Mouse (Mus musculus) hematopoietic stem cell, adult 5-6 weeks (primary cell): ENCODE results near the gene Ceacam10. TPM values are rescaled to one million over a fixed set of nuclear protein-coding genes. Genes with fewer than 3 reads are reported as not detected.

Experiments
- ATAC-seq, 2 experiments: fragments of 125-278 bp in 1 of 2; replicated peaks in 1 of 2; 2 replicates each; pipeline ENCODE4 v1.8.0; 2016 to 2017; ENCODE audit warnings: inconsistent platforms in 2 of 2, mild to moderate bottlenecking in 2 of 2, moderate number of reproducible peaks in 2 of 2, low read depth in 1 of 2, moderate TSS enrichment in 1 of 2; ENCODE audit not compliant: low FRiP score in 2 of 2, poor library complexity in 2 of 2, severe bottlenecking in 2 of 2, insufficient read depth in 1 of 2, low TSS enrichment in 1 of 2
- total RNA-seq: library from RNA; stranded (forward); fragments of 172-1452, 232-1000 nt; gene quantifications from 2 replicates; pipeline ENCODE4 v1.2.3, GENCODE M21; 2017

Gene Ceacam10
- total RNA-seq, 1 experiment from 2014 or later = 1.1 TPM

DNA sequence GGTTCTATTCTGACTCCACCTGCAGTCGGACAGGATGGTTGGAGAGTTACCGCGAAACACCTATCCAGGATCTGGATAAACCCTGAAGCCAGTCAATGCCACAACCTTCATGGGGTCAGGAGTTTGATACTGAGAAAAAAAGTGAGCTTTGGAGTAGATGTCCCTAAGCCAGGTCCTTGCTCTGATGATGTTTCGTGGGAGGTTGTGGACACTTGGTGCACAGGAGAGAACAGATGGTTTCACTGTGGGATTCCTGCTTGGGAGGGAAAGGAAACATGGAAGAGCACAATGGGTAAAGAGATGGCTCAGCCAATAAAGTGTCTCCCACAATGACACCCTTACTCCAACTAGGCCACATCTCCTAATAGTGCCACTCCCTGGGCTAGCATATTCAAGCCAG, 50.2 kb downstream of the Ceacam10 start:
- no peak for ATAC-seq

Other genes with a start within 250 kb of the Ceacam10 start
- gene Irgq, start 246.5 kb upstream of the Ceacam10 start, total RNA-seq = 6.8 and 8.0 TPM in 2 replicates
- gene Pinlyp, start 231.1 kb upstream of the Ceacam10 start, total RNA-seq = not detected in 2 replicates
- gene Xrcc1, start 230.9 kb upstream of the Ceacam10 start, total RNA-seq = 42.9 and 43.3 TPM in 2 replicates
- 14.2 and 16.4 TPM in 2 replicates for gene Ethe1, start 189.7 kb upstream of the Ceacam10 start, total RNA-seq
- not detected in 2 replicates for gene Zfp575, start 189.6 kb upstream of the Ceacam10 start, total RNA-seq
- 13.9 and 17.5 TPM in 2 replicates for gene Phldb3, start 166.4 kb upstream of the Ceacam10 start, total RNA-seq
- not detected in 2 replicates for gene Lypd3, start 140.7 kb upstream of the Ceacam10 start, total RNA-seq
- gene Tex101, start 100.5 kb upstream of the Ceacam10 start, total RNA-seq = not detected in 2 replicates
- not detected in 2 replicates for gene BC049730, start 68.0 kb upstream of the Ceacam10 start, total RNA-seq
- not detected in 2 replicates for gene Gm4763, start 50.3 kb upstream of the Ceacam10 start, total RNA-seq
- 31.5 and 105 TPM in 2 replicates for gene Cd177, start 16.9 kb upstream of the Ceacam10 start, total RNA-seq
- gene Gm9844, start 85.0 kb downstream of the Ceacam10 start, total RNA-seq = 12.6 and 24.0 TPM in 2 replicates
- gene Lypd4, start 92.7 kb downstream of the Ceacam10 start, total RNA-seq = not detected in 2 replicates
- gene Dmrtc2, start 92.9 kb downstream of the Ceacam10 start, total RNA-seq = not detected in 2 replicates
- gene Rps19, start 107.2 kb downstream of the Ceacam10 start, total RNA-seq = 672 and 1,863 TPM in 2 replicates
- gene Cd79a, start 120.2 kb downstream of the Ceacam10 start, total RNA-seq = 0.44 TPM in 1 of 2 replicates, not detected in the other
- gene Arhgef1, start 125.7 kb downstream of the Ceacam10 start, total RNA-seq = 55.2 and 97.4 TPM in 2 replicates
- not detected in 2 replicates for gene Gm4881, start 167.3 kb downstream of the Ceacam10 start, total RNA-seq
- 77.1 and 120 TPM in 2 replicates for gene Rabac1, start 195.5 kb downstream of the Ceacam10 start, total RNA-seq
- gene Atp1a3, start 228.8 kb downstream of the Ceacam10 start, total RNA-seq = 7.7 and 9.9 TPM in 2 replicates